Mouse (Mus musculus) olfactory bulb, adult 2 months (tissue): ENCODE measurements around the gene Ntmt1. TPM values are rescaled to one million over a fixed set of nuclear protein-coding genes. Genes with fewer than 3 reads are reported as not detected.
A peak's percentile ranks its signal among the peaks of the same experiment; 100 is the strongest.

Experiments
- H3K27ac ChIP-seq: fragments of 200-500 bp; 2 replicates; pipeline ENCODE4 v1.5.1; 2012; ENCODE audit warnings: low read depth, low read length; ENCODE audit not compliant: insufficient read depth
- H3K4me1 ChIP-seq: fragments of 200-500 bp; 2 replicates; pipeline ENCODE4 v1.6.1; 2012; ENCODE audit warnings: low read length; ENCODE audit not compliant: control insufficient read depth, insufficient read depth
- H3K4me3 ChIP-seq: fragments of 200-500 bp; 2 replicates; pipeline ENCODE4 v1.5.1; 2012; ENCODE audit warnings: mild to moderate bottlenecking, low read depth, low read length, moderate library complexity; ENCODE audit not compliant: insufficient read depth
- CTCF ChIP-seq: fragments of 200-500 bp; IDR thresholded peaks from 2 replicates; pipeline ENCODE4 v1.5.1; 2012; ENCODE audit warnings: low read depth, mild to moderate bottlenecking, low read length, moderate library complexity; ENCODE audit not compliant: insufficient read depth
- POLR2A ChIP-seq: fragments of 200-500 bp; IDR thresholded peaks from 2 replicates; pipeline ENCODE4 v1.6.1; 2012; ENCODE audit warnings: mild to moderate bottlenecking, low read depth, low read length, moderate library complexity; ENCODE audit not compliant: insufficient read depth
- WGBS: fragments of 180-500 bp; shearing (Covaris S2); methylation state at CpG from one replicate; pipeline ENCODE4 v1.1.7; 2018; 5-methylcytosine and 5-hydroxymethylcytosine counted together
- polyA plus RNA-seq: library from polyadenylated mRNA; stranded (reverse); fragments of >200 nt; gene quantifications from 2 replicates; pipeline ENCODE4 v1.2.4, GENCODE M21; 2012; ENCODE audit warnings: low replicate concordance; ENCODE audit not compliant: missing spikeins, insufficient read depth, insufficient read length

Gene Ntmt1
- not detected in 2 replicates for polyA plus RNA-seq

DNA sequence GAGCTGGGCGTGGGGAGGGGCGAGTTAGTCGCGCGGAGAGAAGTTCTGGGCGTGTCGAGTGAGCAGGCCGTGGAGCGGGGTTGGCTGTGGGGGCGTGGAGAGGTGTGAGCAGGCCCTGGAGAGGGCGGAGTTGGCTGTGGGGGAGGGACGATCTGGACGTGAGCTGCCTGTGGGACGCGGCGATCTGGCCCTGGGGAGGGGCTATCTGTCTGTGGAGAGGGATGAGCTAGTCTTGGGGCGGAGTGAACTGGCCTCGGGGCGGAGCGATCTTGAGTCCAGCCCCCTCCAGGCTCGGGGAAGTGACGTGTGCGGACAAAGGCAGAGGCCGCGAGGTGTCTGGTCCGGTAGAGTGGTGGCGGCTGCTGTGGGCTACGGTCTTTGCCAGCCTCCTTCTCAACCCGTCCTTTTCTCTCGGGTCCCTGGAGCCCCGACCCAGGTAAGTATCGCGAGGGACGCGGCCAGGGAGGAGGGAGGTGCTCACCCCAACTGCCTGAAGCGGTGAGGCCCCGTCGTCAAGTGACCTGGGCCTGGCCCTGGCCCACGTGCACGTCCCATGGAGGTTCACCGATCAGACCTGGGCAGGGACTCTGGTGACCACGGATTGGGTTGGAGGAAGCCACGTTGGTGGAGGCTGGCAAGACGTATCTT, at the start of gene Ntmt1:
Gene Ntmt1 (plus strand): TSS at position 179 of the 648 bp plus-strand sequence.
- peak within 1 kb of the TSS; percentile 73 for H3K4me3 ChIP-seq
- H3K27ac ChIP-seq, result peak within 1 kb of the TSS; percentile 49
- TF ChIP-seq POLR2A, result peak; percentile 64; the same call in 1 of the 2 replicates
- no peak for TF ChIP-seq CTCF
- under 1% methylated on average over 44 of the region's 44 CpGs for WGBS
- peaks cover 22% of the 10 kb centered on the region for H3K4me1 ChIP-seq

DNA sequence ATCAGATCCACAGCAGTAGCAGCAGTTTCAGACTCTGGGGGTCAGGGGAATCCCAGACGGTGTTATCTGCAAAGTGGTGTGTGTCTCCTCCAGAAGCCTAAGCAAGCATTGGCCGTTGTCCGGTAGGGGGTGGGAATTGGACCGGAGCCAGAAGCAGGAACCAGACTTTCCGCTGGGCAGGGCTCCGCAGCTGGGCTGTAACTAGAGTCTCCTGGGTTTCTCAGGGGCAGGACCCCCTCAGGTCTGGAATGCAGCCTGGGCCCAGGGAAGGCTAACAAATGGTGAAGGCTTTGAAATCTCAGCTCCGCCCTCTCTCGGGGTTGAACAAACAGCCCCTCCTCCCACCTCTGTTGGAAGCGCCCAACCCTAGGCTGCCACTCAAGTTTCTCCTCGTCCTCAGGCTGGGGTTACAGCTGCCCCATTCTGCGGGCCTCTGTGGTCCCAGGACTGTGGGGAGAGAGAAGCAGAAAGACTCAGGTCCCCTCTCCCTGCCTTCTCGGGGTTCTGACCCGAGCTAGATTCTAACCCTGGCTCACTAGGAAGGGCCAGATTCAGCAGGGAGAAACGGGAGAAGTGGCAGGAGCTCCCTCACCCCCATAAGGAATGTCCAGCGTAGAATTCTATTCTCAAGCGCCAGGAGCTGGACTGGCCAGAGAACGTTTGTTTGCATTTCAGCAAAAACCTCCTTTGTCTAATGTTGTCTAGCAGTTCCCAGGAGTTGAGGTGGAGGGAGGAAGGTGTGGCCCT, 49.1 kb upstream of the Ntmt1 start:
- H3K27ac ChIP-seq, result peak overlapping the region; percentile 49; the same call in 1 of the 2 replicates
- H3K4me3 ChIP-seq, result no peak overlapping the region
- TF ChIP-seq CTCF (no peak), POLR2A (no peak)
- 33% methylated on average over 17 of the region's 17 CpGs for WGBS
- H3K4me1 ChIP-seq, result peaks cover 25% of the 10 kb centered on the region

DNA sequence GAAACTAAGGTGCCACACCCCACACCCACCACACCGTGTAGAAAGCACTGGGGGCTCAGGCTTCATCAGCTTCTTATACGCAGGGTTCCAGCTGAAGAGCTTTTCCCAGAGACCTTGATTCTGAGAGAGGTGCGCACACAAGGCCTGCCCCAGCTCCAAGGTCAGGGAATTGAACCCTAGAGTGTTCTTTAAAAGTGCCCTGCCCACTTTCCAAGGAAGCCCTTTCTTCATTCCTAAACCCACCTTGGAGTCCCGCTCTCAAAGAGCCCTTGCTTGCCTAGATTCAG, 48.6 kb upstream of the Ntmt1 start:
- TF ChIP-seq CTCF, result no peak
- no peak for TF ChIP-seq POLR2A
- WGBS, result 81% methylated on average over 4 of the region's 4 CpGs
- Histone ChIP-seq H3K4me1 (peaks cover 24% of the 10 kb centered on the region), H3K27ac (peak overlapping the region; percentile 49; the same call in 1 of the 2 replicates), H3K4me3 (no peak overlapping the region)

DNA sequence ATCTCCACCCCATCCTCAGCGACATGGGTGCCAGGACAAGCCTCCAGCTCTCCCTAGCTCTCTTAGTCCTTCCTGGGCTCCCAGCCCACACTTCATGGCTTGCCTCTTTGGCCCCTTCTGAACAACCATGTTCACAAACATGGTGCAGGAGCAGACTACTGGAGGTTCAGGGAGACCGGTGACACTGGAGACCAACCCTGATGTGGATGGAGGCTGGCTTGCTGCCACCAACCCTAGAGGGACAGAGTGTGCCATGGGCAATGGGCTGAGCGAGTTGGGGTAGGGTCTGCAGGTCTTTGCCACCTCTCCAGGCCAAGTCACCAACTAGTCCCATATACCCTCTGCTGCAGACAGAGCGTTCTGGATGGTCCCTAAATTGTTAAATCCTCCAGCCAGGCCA, 48.2 kb upstream of the Ntmt1 start:
- TF ChIP-seq CTCF, result no peak
- 82% methylated on average over 4 of the region's 4 CpGs for WGBS
- H3K27ac ChIP-seq, result peak overlapping the region; percentile 22; the same call in 1 of the 2 replicates
- H3K4me3 ChIP-seq, result no peak overlapping the region
- peaks cover 24% of the 10 kb centered on the region for H3K4me1 ChIP-seq

DNA sequence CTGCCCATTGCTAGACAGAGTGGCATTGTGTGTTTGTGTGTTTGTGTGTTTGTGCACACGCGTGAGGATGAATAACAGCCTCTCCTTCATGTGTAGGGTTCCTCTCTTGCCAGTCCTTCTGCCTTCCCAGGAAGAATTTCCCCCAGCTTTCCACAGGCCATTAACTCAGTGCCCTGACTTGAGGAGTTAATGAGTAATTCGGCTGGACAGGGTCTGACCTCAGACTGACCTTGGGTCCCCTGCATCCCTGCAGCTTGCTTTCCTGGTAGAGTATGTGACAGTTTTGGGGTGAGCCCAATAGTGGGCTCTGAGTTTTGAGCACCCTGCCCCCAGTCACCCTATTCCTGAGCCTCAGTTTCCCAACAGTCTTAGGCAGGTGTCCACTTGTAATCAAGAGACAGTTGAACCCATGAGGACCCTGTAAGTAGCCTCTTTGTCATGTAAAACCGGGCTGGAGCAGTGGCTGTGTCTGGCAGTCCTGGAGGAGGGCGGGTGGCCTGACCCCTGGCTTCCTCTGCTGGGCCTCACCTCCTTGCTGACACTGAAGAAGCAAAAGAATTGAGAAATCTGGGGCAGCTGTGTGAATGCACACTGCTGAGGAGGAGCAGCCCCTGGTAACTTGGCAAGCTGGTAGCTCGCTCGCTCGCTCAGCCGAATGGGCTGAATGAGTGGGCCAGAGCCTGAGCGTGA, 47.6 kb upstream of the Ntmt1 start:
- Histone ChIP-seq H3K4me3 (no peak overlapping the region), H3K27ac (peak overlapping the region; percentile 47), H3K4me1 (peaks cover 24% of the 10 kb centered on the region)
- WGBS, result 67% methylated on average over 10 of the region's 10 CpGs
- TF ChIP-seq POLR2A (no peak), CTCF (no peak)

DNA sequence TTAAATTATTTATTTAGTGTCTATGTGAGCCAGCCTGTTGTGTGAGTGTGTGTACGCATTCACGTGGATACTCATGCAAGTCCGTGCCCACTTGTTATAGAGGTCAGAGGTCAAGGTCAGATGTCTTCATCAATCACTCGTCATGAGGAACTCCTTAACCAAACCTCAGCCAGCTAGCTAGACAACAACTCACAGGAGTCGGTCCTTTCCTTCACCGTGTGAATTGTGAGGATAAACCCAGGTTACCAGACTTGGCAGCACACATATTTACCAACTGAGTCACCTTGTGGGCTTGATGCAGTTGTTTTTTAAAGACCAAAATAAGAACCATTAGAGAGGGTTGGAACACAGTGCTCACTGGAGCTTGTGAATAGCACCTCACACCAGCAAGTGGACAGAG, 46.9 kb upstream of the Ntmt1 start:
- WGBS, result 59% methylated on average over 6 of the region's 6 CpGs
- H3K27ac ChIP-seq, result no peak overlapping the region
- TF ChIP-seq POLR2A (no peak), CTCF (no peak)
- H3K4me3 ChIP-seq, result no peak overlapping the region
- peaks cover 24% of the 10 kb centered on the region for H3K4me1 ChIP-seq

DNA sequence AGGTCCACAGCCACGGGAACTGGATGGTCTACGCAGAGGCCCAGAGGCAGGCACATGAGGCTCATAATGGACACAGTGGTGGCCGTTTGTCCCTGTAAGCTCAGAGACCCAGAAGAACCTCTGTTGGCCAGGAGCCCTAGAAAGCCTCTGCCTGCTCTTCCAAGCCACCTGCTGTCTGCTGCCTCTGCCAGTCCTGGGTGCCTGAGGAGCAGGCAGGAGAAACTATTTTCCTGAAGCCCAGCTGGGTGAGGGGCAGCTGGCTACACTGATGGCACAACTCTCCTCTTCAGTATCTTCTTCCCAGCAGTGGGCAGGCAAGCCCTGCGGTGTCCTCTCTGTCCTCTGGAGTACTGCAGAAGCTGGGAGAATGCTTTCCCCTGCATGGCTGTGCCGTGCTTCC, 41.2 kb upstream of the Ntmt1 start:
- no peak overlapping the region for H3K27ac ChIP-seq
- no peak overlapping the region for H3K4me3 ChIP-seq
- no peak for TF ChIP-seq POLR2A
- no peak for TF ChIP-seq CTCF
- H3K4me1 ChIP-seq, result peaks cover 23% of the 10 kb centered on the region
- WGBS, result 75% methylated on average over 5 of the region's 5 CpGs

DNA sequence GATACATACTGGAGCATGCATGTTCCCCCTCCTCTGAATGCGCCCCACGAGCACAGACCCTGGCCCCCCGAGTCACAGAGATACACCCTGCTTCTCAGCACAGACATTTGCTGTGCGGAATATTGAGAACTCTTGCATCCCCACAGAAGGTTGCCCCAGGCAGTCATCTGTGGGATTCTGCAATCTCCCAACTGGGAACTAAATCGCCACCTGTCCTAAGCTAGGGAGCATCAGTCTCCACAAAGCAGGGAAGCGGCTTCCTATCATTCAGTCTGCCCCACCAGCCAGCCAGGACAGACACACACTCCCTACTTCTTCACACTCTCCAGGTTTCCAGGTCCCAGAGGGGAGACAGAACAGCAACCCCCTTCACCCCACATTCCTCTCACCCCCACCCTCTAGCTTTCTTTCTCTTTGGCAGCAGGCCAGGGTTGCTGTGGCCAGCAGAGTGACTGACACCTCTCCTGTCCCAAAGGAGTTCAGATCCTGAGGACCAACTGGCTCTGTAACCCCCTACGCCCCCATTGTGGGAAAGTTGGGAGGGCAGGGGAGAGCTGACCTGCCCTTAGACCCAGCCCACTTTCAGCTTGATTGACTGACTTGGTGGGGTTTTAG, 39.9 kb upstream of the Ntmt1 start:
- Histone ChIP-seq H3K27ac (no peak overlapping the region), H3K4me3 (no peak overlapping the region), H3K4me1 (peaks cover 36% of the 10 kb centered on the region)
- no peak for TF ChIP-seq CTCF
- TF ChIP-seq POLR2A, result no peak
- 88% methylated on average over 7 of the region's 7 CpGs for WGBS

DNA sequence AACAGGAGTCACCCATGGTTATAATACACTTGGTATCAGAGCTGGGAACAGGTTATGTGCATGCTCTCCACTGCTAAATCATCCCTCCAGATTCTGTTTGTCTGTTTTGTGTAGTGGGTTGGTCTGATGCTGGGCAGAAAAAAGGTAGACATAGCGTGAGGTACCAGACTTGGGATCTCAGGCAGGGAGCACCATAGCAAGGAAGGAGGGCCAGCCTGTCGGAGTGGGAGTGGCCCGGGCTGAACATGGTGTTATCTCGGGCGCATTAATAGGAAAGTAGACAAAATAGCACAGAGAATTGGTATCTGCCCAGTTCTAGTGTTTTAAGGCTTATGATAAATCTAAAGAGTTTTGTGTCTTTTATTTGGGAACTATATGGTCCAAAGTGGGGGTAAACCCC, 39.1 kb upstream of the Ntmt1 start:
- TF ChIP-seq CTCF (no peak), POLR2A (no peak)
- no peak overlapping the region for H3K4me3 ChIP-seq
- no peak overlapping the region for H3K27ac ChIP-seq
- WGBS, result 78% methylated on average over 5 of the region's 5 CpGs
- peaks cover 44% of the 10 kb centered on the region for H3K4me1 ChIP-seq
